Mouse (Mus musculus): ENCODE results near the gene Eif4g3. TPM values are rescaled to one million over a fixed set of nuclear protein-coding genes. Genes with fewer than 3 reads are reported as not detected.

The Eif4g3 gene
- polyA plus RNA-seq, 1 experiment = 251 TPM

- Histone ChIP-seq H3K27ac (ENCODE audit: control insufficient read depth, insufficient read depth, low read depth, low read length) (no peak overlapping the region), H3K4me3 (ENCODE audit: control insufficient read depth, low read depth, low read length) (no peak overlapping the region), H3K4me1 (ENCODE audit: control insufficient read depth, insufficient read depth, low read length) (no peaks in the 10 kb centered on the region; the same call in 1 of the 2 replicates), H3K27me3 (ENCODE audit: control insufficient read depth, insufficient read depth, low read length) (no peaks in the 10 kb centered on the region), H3K36me3 (ENCODE audit: control insufficient read depth, insufficient read depth, low read length) (peaks cover 1% of the 10 kb centered on the region; the same call in 1 of the 2 replicates)
- no peak for TF ChIP-seq CTCF (IDR thresholded peaks at IDR 0.05; ENCODE audit: control insufficient read depth, insufficient read depth, insufficient replicate concordance, low read depth, low read length)
- no peak for TF ChIP-seq POLR2A (IDR thresholded peaks at IDR 0.05; ENCODE audit: control insufficient read depth, low read depth, low read length)
Observed at GRCm38 (mm10) chr4:138061161-138061560, 68.3 kb downstream of the Eif4g3 start.

DNA sequence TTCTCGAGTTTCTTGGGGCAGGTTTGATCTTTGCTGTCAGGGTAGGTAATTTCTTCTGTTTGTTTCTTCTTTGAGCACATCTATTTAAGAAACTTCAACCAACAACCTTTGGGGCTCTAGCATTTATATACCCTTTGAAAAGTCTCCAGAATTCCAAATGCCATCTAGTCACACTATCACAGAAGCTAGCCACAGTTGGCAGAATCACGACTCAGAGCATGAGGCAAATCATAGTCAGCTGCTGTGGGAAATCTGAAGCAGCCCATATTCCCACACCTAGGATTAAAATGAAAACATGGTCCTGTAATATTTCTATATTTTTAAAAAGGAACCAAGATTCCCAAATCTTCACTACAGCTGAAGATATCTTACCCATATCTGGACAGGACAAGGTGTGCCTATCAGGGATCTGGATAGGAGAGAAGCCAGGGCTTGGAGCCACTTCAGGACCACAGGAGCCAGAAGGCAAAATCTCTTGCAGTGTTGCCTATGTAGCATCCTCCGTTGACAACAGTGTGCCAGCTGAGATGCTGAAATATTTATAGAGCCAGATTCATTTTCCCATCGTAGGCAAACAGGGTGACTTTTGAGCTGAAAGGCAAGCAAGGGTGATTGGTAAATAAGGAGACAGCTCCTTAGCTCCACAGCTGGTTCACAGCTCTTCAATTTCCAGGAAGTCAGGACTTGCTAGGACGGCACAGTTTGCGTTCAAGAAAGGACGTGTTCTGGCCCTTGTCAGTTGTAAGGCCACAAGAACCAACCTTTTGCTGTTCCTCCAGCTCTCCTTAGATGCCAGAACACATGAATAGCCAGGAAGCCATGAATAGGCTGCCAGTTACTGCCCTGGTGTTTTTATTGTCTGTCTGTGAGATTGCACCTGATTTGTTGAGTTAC, 70.8 kb downstream of the Eif4g3 start:
- no peaks in the 10 kb centered on the region for H3K27me3 ChIP-seq (ENCODE audit: control insufficient read depth, insufficient read depth, low read length)
- H3K27ac ChIP-seq (ENCODE audit: control insufficient read depth, insufficient read depth, low read depth, low read length) = no peak overlapping the region; the same call in 1 of the 2 replicates
- no peaks in the 10 kb centered on the region; the same call in 1 of the 2 replicates for H3K4me1 ChIP-seq (ENCODE audit: control insufficient read depth, insufficient read depth, low read length)
- TF ChIP-seq POLR2A (IDR thresholded peaks at IDR 0.05; ENCODE audit: control insufficient read depth, low read depth, low read length) = no peak
- no peak for TF ChIP-seq CTCF (IDR thresholded peaks at IDR 0.05; ENCODE audit: control insufficient read depth, insufficient read depth, insufficient replicate concordance, low read depth, low read length)
- no peaks in the 10 kb centered on the region; the same call in 1 of the 2 replicates for H3K36me3 ChIP-seq (ENCODE audit: control insufficient read depth, insufficient read depth, low read length)
- H3K4me3 ChIP-seq (ENCODE audit: control insufficient read depth, low read depth, low read length) = no peak overlapping the region

DNA sequence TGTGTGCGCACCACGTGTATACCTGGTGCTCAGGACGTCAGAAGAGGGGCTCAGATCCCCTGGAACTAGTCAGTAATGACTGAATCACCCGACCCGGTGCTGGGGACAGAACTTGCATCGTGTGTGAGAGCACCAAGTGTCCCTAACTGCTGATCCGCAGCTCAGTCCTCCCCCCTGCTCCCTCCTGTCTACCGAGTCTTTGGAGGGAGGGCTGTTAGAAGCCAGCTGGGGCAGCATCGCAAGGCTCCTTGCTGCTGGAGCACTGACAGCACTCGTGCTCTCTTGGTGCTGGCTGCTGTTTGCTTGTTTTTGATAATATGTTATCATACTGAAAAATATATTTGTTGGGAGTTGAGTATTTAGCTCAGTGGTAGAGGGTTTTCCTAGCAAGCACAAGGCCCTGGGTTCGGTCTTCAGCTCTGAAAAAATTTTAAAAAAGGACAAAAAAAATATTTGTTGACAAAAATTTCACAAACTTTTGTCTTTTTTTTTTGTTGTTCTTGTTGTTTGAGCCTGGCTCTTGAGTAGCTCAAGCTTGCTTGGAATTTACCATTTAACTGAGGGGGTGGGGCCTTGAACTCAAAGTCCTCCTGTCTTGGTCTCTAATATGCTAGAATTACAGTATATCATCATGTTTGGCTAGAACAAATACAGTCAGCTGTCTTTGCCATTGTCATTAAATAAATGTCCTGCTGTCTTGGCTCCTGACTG, 72.2 kb downstream of the Eif4g3 start:
- Histone ChIP-seq H3K4me1 (ENCODE audit: control insufficient read depth, insufficient read depth, low read length) (no peaks in the 10 kb centered on the region; the same call in 1 of the 2 replicates), H3K4me3 (ENCODE audit: control insufficient read depth, low read depth, low read length) (no peak overlapping the region), H3K27me3 (ENCODE audit: control insufficient read depth, insufficient read depth, low read length) (no peaks in the 10 kb centered on the region), H3K36me3 (ENCODE audit: control insufficient read depth, insufficient read depth, low read length) (peaks cover 1% of the 10 kb centered on the region), H3K27ac (ENCODE audit: control insufficient read depth, insufficient read depth, low read depth, low read length) (no peak overlapping the region)
- TF ChIP-seq CTCF (IDR thresholded peaks at IDR 0.05; ENCODE audit: control insufficient read depth, insufficient read depth, insufficient replicate concordance, low read depth, low read length) (no peak), POLR2A (IDR thresholded peaks at IDR 0.05; ENCODE audit: control insufficient read depth, low read depth, low read length) (no peak)

DNA sequence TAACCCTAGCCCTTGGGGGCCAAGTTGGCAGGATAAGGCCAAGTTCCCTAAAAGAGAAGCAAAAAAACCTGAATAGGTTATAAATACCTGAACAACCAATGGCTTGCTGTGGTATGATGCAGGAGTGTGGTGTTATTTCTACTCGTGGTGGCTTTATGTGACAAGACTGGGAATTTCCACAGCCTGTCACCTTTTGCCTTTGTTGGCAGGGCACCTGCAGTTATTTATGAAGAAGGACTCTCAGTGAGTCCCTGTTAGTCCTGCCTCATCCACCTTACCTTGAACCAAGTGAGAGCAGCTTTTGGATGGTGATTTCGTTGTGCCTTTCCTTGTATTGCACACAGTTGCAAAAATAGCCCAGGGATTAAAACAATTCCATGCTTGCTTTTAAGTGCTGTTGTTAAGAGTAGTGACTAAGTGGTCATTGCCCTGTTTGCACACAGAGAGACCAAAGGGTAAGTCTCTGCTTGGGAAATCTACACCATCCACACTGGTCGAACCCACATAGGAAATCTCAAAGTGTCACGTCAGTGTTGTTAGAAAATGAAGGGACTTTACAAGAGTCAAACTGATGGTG, 72.9 kb downstream of the Eif4g3 start:
- Histone ChIP-seq H3K36me3 (ENCODE audit: control insufficient read depth, insufficient read depth, low read length) (peaks cover 1% of the 10 kb centered on the region), H3K27ac (ENCODE audit: control insufficient read depth, insufficient read depth, low read depth, low read length) (no peak overlapping the region), H3K27me3 (ENCODE audit: control insufficient read depth, insufficient read depth, low read length) (no peaks in the 10 kb centered on the region), H3K4me3 (ENCODE audit: control insufficient read depth, low read depth, low read length) (no peak overlapping the region), H3K4me1 (ENCODE audit: control insufficient read depth, insufficient read depth, low read length) (no peaks in the 10 kb centered on the region; the same call in 1 of the 2 replicates)
- no peak for TF ChIP-seq POLR2A (IDR thresholded peaks at IDR 0.05; ENCODE audit: control insufficient read depth, low read depth, low read length)
- no peak for TF ChIP-seq CTCF (IDR thresholded peaks at IDR 0.05; ENCODE audit: control insufficient read depth, insufficient read depth, insufficient replicate concordance, low read depth, low read length)

GRCm38 (mm10) chr4:138066421-138066820, 73.6 kb downstream of the Eif4g3 start:
- no peak overlapping the region for H3K4me3 ChIP-seq (ENCODE audit: control insufficient read depth, low read depth, low read length)
- H3K27me3 ChIP-seq (ENCODE audit: control insufficient read depth, insufficient read depth, low read length) = no peaks in the 10 kb centered on the region
- H3K4me1 ChIP-seq (ENCODE audit: control insufficient read depth, insufficient read depth, low read length) = no peaks in the 10 kb centered on the region; the same call in 1 of the 2 replicates
- TF ChIP-seq POLR2A (IDR thresholded peaks at IDR 0.05; ENCODE audit: control insufficient read depth, low read depth, low read length) = no peak
- no peak for TF ChIP-seq CTCF (IDR thresholded peaks at IDR 0.05; ENCODE audit: control insufficient read depth, insufficient read depth, insufficient replicate concordance, low read depth, low read length)
- peaks cover 1% of the 10 kb centered on the region for H3K36me3 ChIP-seq (ENCODE audit: control insufficient read depth, insufficient read depth, low read length)
- H3K27ac ChIP-seq (ENCODE audit: control insufficient read depth, insufficient read depth, low read depth, low read length) = no peak overlapping the region

DNA sequence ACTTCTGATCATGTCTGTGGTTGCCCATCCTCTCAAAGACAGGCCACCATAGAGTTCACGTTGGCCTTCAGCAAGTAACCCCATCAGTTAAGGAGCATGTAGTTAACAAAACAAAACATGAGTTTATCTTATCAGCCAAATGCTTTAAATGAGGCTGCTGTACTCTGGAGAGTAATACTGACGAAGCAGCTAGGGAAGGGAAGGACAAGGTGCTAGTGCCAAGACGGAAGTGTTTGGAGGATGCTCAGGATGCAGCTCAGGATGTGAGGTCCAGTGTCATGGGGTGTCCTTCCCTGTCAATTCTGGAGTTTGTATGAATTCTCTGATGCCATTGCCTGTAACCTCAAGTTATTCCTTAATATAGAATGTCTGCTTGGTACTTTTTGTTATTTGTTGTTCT, 75.0 kb downstream of the Eif4g3 start:
- Histone ChIP-seq H3K36me3 (ENCODE audit: control insufficient read depth, insufficient read depth, low read length) (peaks cover 1% of the 10 kb centered on the region), H3K27me3 (ENCODE audit: control insufficient read depth, insufficient read depth, low read length) (no peaks in the 10 kb centered on the region), H3K27ac (ENCODE audit: control insufficient read depth, insufficient read depth, low read depth, low read length) (no peak overlapping the region), H3K4me1 (ENCODE audit: control insufficient read depth, insufficient read depth, low read length) (no peaks in the 10 kb centered on the region), H3K4me3 (ENCODE audit: control insufficient read depth, low read depth, low read length) (no peak overlapping the region)
- TF ChIP-seq POLR2A (IDR thresholded peaks at IDR 0.05; ENCODE audit: control insufficient read depth, low read depth, low read length) (no peak), CTCF (IDR thresholded peaks at IDR 0.05; ENCODE audit: control insufficient read depth, insufficient read depth, insufficient replicate concordance, low read depth, low read length) (no peak)

- no peak for TF ChIP-seq CTCF (IDR thresholded peaks at IDR 0.05; ENCODE audit: control insufficient read depth, insufficient read depth, insufficient replicate concordance, low read depth, low read length)
- no peak for TF ChIP-seq POLR2A (IDR thresholded peaks at IDR 0.05; ENCODE audit: control insufficient read depth, low read depth, low read length)
- Histone ChIP-seq H3K4me3 (ENCODE audit: control insufficient read depth, low read depth, low read length) (no peak overlapping the region), H3K36me3 (ENCODE audit: control insufficient read depth, insufficient read depth, low read length) (peaks cover 1% of the 10 kb centered on the region), H3K27me3 (ENCODE audit: control insufficient read depth, insufficient read depth, low read length) (no peaks in the 10 kb centered on the region), H3K27ac (ENCODE audit: control insufficient read depth, insufficient read depth, low read depth, low read length) (no peak overlapping the region), H3K4me1 (ENCODE audit: control insufficient read depth, insufficient read depth, low read length) (no peaks in the 10 kb centered on the region; the same call in 1 of the 2 replicates)
Observed at GRCm38 (mm10) chr4:138068598-138068997, 75.8 kb downstream of the Eif4g3 start.
